22 mouse cellular contexts compared by ENCODE assay signal in the genomic region with DNA sequence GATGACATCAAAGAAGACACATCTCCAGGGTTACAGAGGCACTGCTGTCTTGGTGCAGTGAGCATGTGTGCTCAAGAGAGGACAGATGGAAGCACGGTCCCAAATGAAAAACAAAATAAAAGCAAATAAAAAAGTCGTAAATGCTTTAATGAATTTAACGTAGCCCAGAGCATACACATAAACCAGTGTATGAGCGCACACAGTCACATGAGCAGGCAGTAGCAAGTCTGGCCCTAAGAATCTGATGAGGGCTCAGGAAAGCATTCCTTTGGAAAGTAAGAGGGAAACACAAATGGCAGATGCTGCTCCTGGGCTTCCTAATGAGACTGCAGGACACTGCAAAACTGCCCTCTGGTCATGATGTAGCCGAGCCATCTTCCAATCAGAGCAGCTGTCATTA. TPM values are rescaled to one million over a fixed set of nuclear protein-coding genes. Genes with fewer than 3 reads are reported as not detected.
"Had no signal": no experiment of that assay in that cellular context is flagged by ENCODE, and none has a peak within 500 bp of the region (broad histone marks: within the 10 kb centered on the region; RNA-seq: fewer than 3 reads in every experiment).

No protein-coding gene starts in this region.

- H3K9ac ChIP-seq: kidney, embryonic 15.5 days; liver, embryonic 14.5 days; stomach, embryonic 15.5 days had no signal

- H3K9me3 ChIP-seq: kidney, embryonic 15.5 days; stomach, embryonic 15.5 days had no signal

- H3K4me2 ChIP-seq: kidney, embryonic 15.5 days; stomach, embryonic 15.5 days had no signal

- ATAC-seq: intestine, embryonic 16.5 days had no signal

- DNase-seq: kidney, adult 2 months; kidney, postnatal 14 days; left cerebral cortex, postnatal 4 days; lung, adult 18-20 months; retina, postnatal 1 day; right cerebral cortex, postnatal 4 days; spleen, adult 18-20 months; thymus, postnatal 4 days had no signal

- H3K4me3 ChIP-seq: kidney, embryonic 15.5 days; stomach, embryonic 15.5 days had no signal

- H3K4me1 ChIP-seq: kidney, embryonic 15.5 days; stomach, embryonic 15.5 days had no signal

- H3K27ac ChIP-seq: kidney, embryonic 15.5 days; liver, embryonic 14.5 days; stomach, embryonic 15.5 days had no signal

- H3K27me3 ChIP-seq: kidney, embryonic 15.5 days; stomach, embryonic 15.5 days had no signal

RNA-seq across cellular contexts. Expression of a gene that starts 53.1 kb away (rescaled TPM):
- total RNA-seq: layer of hippocampus, postnatal 10 days; left cerebral cortex, adult 18-20 months; left cerebral cortex, postnatal 10 days; left cerebral cortex, postnatal 4 days; liver, adult 2 months; megakaryocyte-erythroid progenitor cell, adult 5-6 weeks; monocyte, adult 5-6 weeks; neutrophil, adult 5-6 weeks had no signal
- polyA plus RNA-seq: intestine, embryonic 16.5 days; large intestine, adult 2 months; liver, adult 2 months; liver, embryonic 14.5 days; lung, embryonic 16.5 days; stomach, embryonic 15.5 days; thymus, postnatal 0 days had no signal
